Comparison of ENCODE assay signal across 8 mouse cellular contexts in the genomic region with DNA sequence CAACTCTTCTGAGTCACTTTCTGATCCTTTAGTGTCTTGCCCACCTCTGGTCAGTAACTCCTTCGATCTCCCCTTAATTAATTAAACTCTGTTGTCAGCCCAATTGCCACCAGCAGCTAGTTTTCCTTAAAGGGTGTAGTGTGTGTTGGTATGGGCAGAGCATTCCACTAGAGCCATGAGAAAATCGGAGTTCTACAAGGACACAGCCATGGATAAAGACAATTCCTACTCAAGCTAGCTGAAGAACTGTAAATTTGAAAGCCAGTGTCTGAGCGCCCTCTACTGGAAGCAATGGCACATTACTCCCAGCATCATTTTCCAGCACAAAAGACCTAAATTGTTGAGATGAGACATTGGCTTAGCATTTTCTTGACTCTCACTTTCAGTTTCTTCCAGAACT. TPM values are rescaled to one million over a fixed set of nuclear protein-coding genes. Genes with fewer than 3 reads are reported as not detected.
A peak's percentile ranks its signal among the peaks of the same experiment; 100 is the strongest.
DNase-seq lines count a peak whose midpoint lies in the region; ATAC-seq and TF ChIP-seq lines count a peak whose summit lies in the region.

No protein-coding gene starts in this region.

- no peaks in the 10 kb centered on the region for H3K4me1 ChIP-seq in kidney, embryonic 14.5 days (ENCODE audit: control insufficient read depth, insufficient read depth, low read length)
- no peaks in the 10 kb centered on the region for H3K4me1 ChIP-seq in midbrain, embryonic 14.5 days (ENCODE audit: control insufficient read depth, insufficient read depth, low read length)

- intact Hi-C loops in heart, postnatal 36 days (cut with DNase I): loop anchor here (2.0 to 5.0 kb wide), 5 partner anchors 22 to 446 kb away; no protein-coding TSS in a partner anchor
- intact Hi-C loops in left cerebral cortex, adult 2 months (cut with DNase I): loop anchor here (2.0 kb wide), 1 partner anchor 446 kb away; no protein-coding TSS in a partner anchor

- no peak overlapping the region for H3K27ac ChIP-seq in kidney, embryonic 14.5 days (ENCODE audit: low read depth, low read length)
- H3K27ac ChIP-seq in left cerebral cortex, adult 2 months: no peak overlapping the region
- H3K27ac ChIP-seq in midbrain, embryonic 14.5 days (replicated peaks; ENCODE audit: low read depth, low read length): no peak overlapping the region

- H3K36me3 ChIP-seq in kidney, embryonic 14.5 days (ENCODE audit: control insufficient read depth, insufficient read depth, low read length): no peaks in the 10 kb centered on the region
- no peaks in the 10 kb centered on the region for H3K36me3 ChIP-seq in midbrain, embryonic 14.5 days (ENCODE audit: control insufficient read depth, insufficient read depth, low read length)
- H3K36me3 ChIP-seq in splenic B cell, adult 2 months (ENCODE audit: control insufficient read depth, insufficient read depth, low read length, poor library complexity, severe bottlenecking): no peaks in the 10 kb centered on the region

- no peak overlapping the region for H3K9ac ChIP-seq in kidney, embryonic 14.5 days (ENCODE audit: low read depth, low read length)
- H3K9ac ChIP-seq in midbrain, embryonic 14.5 days (replicated peaks; ENCODE audit: low read length): no peak overlapping the region

- H3K4me3 ChIP-seq in kidney, embryonic 14.5 days (ENCODE audit: low read length): no peak overlapping the region
- H3K4me3 ChIP-seq in left cerebral cortex, adult 2 months: no peak overlapping the region
- no peak overlapping the region for H3K4me3 ChIP-seq in midbrain, embryonic 14.5 days (replicated peaks; ENCODE audit: low read depth, low read length)

- ATAC-seq in kidney, embryonic 14.5 days (ENCODE audit: low FRiP score, low TSS enrichment): no peak
- ATAC-seq in midbrain, embryonic 14.5 days (ENCODE audit: low FRiP score, low TSS enrichment): no peak

- peak; percentile 50 for DNase-seq in kidney, adult 11 months
- DNase-seq in adrenal gland, postnatal 14 days: peak; percentile 81
- DNase-seq in embryo, embryonic 9.5 days (ENCODE audit: extremely low spot score): peak; percentile 72
- DNase-seq in heart, postnatal 36 days: peak; percentile 73 to 77
- peak; percentile 76 to 81 for DNase-seq in left cerebral cortex, adult 2 months (ENCODE audit: extremely low spot score in 1 of 2, low spot score in 2 of 2)
- DNase-seq in midbrain, embryonic 14.5 days: peak; percentile 89
- peak; percentile 87 for DNase-seq in splenic B cell, adult 2 months (ENCODE audit: low read depth, low spot score)

- TF ChIP-seq CTCF in left cerebral cortex, adult 2 months (IDR thresholded peaks at IDR 0.05): peak; percentile 97

- no peaks in the 10 kb centered on the region for H3K9me3 ChIP-seq in kidney, embryonic 14.5 days (ENCODE audit: control insufficient read depth, low read length)
- no peaks in the 10 kb centered on the region for H3K9me3 ChIP-seq in midbrain, embryonic 14.5 days (ENCODE audit: control insufficient read depth, low read length)

- no peak overlapping the region for H3K4me2 ChIP-seq in kidney, embryonic 14.5 days (replicated peaks; ENCODE audit: low read depth, low read length)
- H3K4me2 ChIP-seq in midbrain, embryonic 14.5 days (ENCODE audit: low read length): no peak overlapping the region

- no peaks in the 10 kb centered on the region for H3K27me3 ChIP-seq in kidney, embryonic 14.5 days (ENCODE audit: control insufficient read depth, insufficient read depth, low read length)
- H3K27me3 ChIP-seq in midbrain, embryonic 14.5 days (ENCODE audit: control insufficient read depth, insufficient read depth, low read length): no peaks in the 10 kb centered on the region
- H3K27me3 ChIP-seq in splenic B cell, adult 2 months (ENCODE audit: control insufficient read depth, insufficient read depth, low read length, poor library complexity, severe bottlenecking): no peaks in the 10 kb centered on the region

- WGBS in kidney, embryonic 14.5 days: 28% methylated on average over 3 of the region's 3 CpGs
- WGBS in midbrain, embryonic 14.5 days: 36% methylated on average over 3 of the region's 3 CpGs

RNA-seq across cellular contexts. Expression of a gene that starts 30.1 kb away (rescaled TPM):
- 38.7 and 48.9 TPM in 2 replicates for polyA plus RNA-seq in kidney, embryonic 14.5 days (2014; fragmentation: Nextera tagmentation; extraction: Ambion mirVana)
- total RNA-seq in adrenal gland, postnatal 14 days (2021): 142 and 201 TPM in 2 replicates
- 100 to 1,000 TPM; 174 to 188 TPM for total RNA-seq in heart, postnatal 36 days (2021)
- 10 to 100 TPM; 46.0 to 50.6 TPM for total RNA-seq in left cerebral cortex, adult 2 months (2021)
- polyA plus RNA-seq in midbrain, embryonic 14.5 days (2014; fragmentation: Nextera tagmentation; extraction: Ambion mirVana): 26.1 and 27.0 TPM in 2 replicates
